Mouse (Mus musculus): Measurements from ENCODE around the gene Sppl3. TPM values are rescaled to one million over a fixed set of nuclear protein-coding genes. Genes with fewer than 3 reads are reported as not detected.
A peak's percentile ranks its signal among the peaks of the same experiment; 100 is the strongest.

The Sppl3 gene
- total RNA-seq, 2 experiments from 2014 or later: 19.6 to 20.3 TPM

- peak; percentile 80 for DNase-seq
These were observed 114.4 kb downstream of the Sppl3 start for GRCm38 (mm10) chr5:115125211-115125871.

DNA sequence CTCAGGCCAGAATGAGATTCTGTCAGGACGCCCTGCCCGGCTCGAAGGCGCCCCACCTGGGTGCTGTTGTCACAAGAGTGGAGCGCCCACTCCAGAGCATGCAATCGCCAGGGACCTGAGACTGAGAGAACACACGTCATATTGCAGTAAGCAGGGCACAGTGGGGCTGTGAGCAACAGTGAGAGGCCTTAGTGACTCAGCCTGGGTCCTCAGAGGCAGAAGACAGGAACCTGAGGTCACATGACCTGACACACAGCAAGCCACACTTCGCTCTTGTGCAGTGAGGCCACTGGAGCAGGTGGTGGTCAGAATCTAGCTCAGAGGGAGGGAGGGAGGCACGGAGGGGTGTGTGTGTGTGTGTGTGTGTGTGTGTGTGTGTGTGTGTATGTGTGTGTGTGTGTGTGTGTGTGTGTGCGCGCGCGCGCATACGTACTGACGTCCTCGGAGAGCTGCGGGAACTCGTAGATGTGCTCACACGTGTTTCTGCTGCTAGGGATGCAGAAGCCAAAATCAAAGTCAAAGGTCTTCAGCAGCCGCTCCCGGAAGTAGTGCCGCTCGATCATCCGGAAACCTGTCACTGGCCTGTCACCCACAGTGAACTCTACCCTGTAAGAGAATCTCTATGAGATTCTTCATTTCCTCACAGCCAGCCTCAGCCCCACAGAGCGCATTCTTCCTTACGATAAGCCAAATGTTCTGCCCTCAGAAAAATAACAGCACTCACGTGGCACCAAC lies 115.8 kb downstream of the Sppl3 start:
- no peak for DNase-seq

GRCm38 (mm10) chr5:115127421-115128179 lies 116.7 kb downstream of the Sppl3 start:
- DNase-seq: no peak

- no peak for DNase-seq
These were observed 118.4 kb downstream of the Sppl3 start for GRCm38 (mm10) chr5:115129328-115129727.

DNA sequence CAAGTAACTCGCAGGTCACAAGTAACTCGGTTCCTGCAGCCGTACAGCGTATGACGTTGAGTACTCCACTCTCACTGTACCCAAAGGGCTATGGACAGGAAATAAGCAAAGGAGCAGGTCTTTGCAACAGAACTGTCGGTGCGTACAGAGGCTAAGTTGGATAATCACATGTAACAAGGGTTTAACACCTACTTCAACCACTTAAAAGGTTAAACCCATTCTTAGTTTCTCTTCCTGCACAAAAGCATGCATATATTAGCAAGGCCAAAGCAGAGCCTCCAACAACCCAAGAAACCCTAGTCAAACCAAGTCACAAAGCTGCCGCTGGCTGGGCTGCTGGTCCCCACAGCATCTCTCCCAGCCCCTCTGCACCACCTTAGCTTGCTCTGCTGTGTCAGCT lies 121.5 kb downstream of the Sppl3 start:
- no peak for DNase-seq

DNA sequence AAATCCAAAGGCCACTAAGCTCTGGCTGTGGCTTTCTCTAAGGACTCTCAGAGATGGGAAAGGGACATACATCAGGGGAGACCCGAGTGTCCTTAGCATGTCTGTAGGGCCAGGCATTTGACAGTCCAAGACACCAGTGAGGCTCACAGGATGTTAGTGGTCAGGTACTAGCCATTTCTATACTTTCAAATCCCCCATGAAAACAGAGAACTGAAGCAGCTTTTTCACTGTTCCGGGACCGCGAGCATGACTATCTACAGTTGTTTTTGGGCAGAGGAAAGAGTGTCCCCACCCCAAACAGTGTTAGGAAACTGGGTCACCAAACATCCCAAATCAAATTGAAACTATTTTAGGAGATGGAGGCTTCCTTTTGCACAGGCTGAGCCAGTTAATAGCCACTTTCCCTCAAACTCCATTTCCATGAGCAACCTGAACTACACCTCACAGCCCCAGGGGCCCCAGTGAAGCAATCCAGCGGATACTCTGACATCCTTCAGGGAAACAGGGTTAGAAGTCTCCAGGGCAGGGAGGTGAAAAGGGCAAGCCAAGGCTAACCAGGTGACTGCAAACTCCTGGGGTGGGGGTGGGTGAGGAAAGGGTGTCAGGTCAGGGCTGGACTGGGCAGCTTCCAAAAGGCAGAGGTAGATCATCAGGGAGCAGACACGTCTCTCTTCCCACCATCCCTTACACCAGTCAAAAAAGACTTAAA lies 122.6 kb downstream of the Sppl3 start:
- DNase-seq: no peak

DNA sequence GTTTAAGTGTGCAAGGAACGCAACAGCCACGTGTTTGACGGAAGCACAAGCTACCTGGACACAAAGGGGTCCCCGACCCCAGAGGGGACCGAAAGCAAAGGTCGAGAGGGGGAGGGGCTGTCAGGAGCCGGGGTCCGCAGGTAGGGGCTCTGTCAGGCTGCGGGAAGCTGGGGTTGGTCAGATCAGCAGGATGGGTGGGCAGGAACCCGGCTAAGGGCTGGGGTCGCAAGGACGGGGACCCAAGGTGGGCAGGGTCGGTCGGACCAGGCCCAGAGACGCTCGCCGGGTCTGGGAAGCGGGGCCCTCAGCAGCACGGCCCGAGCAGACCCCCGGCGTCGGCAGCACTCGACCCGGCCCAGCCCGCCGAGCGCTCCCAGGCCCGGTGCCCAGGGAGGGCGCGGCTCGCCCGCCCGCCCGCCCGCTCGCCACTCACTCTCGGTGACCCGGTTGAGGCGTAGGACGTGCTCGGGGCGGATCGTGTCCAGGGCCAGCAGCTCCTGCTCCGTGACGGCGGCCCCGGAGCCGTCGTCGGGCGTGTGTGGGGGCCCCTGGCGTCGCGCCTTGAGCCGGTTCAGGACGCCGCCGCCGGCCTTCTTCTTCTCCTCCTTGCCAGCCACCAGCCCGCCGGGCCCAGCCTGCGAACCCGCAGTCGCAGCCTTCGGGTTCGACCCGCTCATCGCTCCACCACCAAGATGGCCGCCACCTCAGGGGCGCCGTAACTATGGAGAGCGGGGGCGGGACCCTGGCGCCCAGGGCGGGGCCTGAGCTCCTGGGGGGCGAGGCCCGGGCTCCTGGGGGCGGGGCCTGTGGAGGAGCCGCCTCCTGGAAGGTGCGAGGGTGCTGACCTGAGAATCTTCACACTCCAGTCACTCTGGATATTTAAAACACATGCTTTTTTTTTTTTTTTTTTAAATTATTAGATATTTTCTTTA lies 123.6 kb downstream of the Sppl3 start, which contains the start of gene Unc119b:
TSS of gene Unc119b (minus strand) at position 742 of the 932 bp plus-strand sequence.
- peak; percentile 88 for DNase-seq

GRCm38 (mm10) chr5:115139124-115139523 lies 128.2 kb downstream of the Sppl3 start:
- DNase-seq: no peak

GRCm38 (mm10) chr5:115140726-115141125 lies 129.8 kb downstream of the Sppl3 start:
- DNase-seq: no peak

DNA sequence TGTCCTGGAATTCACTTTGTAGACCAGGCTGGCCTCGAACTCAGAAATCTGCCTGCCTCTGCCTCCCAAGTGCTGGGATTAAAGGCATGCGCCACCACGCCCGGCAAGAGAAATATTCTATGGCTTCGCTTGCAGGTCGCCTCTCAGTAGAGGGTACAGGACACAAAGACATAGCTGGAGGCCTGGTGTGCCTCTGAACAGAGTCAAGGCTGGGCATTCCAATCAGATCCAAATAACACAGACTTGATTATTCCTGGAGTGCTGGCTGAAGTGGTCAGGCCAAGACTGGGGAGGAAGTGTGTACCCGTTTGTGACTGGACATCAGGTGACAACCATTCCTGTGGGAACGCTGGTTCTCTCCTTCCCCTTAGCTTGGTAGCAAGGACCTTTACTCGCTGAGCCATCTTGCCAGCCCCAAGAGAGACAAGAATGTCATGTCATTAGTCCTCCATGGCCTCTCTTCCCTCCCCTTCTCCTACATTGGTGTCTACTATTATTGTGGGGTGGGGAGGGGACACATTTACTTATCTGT lies 131.3 kb downstream of the Sppl3 start:
- DNase-seq: no peak

DNA sequence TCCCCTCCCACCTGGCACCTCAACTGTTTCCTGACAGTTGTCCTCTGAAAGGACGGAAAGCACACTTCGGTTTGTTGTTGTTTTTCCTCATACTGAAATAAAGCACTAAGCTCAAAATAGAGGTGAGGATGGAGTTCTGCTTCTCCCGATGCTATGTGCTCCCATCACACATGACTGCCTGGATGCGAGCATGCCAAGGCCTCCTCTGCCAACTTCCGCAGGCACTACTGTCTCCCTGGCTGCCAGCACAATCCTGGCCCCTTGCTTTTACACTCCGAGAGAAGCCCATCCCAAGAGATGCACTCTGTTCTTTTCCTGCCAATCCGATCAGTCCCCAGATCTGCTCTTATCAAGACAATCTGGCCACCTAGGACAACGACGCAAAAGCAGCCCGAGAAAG lies 132.6 kb downstream of the Sppl3 start:
- DNase-seq: peak; percentile 45

DNA sequence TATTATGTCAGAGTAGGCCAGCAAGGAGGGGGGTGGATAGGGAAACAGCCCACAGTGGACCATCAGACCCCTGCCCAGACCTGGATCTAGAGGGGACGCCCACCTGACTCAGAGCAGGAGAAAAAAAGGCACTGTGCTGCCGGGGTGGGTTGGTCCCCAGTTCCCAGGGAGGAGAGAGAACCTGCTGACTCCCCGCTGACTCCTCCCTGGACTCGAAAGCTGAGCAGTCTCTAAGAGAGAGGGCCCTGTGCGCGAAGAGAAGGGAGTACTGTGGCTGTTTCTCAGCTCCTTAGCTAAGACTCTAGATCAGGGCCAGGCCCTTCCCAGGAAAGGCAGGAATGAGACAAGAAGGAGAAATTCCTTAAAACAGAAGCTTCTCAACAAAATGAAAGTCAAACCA lies 133.5 kb downstream of the Sppl3 start:
- no peak for DNase-seq

DNA sequence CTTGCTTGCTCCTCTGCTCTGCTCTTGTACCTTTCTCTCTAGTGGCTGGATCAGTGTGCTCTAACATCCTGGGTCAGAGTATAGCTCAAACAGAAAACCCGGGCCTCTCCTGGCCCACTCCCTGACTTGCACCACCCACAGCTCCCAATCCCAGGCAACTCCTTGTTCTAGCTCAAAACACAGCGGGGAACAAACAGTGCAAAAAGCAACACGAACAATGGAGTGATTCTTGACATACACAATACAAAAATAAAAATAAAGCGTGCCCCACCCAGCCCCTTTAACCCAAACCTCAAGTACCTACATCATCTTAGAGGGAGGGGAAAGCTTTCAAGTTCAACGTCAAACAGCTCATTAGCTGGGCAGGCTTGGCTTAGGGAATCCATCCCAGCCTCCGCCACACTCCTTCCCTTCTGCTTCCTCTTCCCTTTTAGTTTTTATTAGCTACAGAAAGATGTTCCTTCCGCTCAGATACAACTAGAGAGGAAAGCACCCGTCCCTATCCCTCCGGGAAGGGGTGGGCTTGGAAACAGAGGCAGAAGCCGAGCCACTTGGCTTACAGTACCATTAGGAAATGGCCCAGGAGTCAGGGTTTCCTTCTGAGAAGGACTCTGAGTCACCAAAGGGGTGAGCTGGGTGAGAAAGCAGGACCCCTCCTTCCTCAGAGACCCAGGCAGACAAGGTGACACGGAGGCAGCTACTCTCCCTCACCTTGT lies 134.5 kb downstream of the Sppl3 start:
- DNase-seq: no peak

- DNase-seq: peak; percentile 59
These were observed 135.2 kb downstream of the Sppl3 start for GRCm38 (mm10) chr5:115145976-115146746.

- DNase-seq: peak; percentile 61
These were observed 135.8 kb downstream of the Sppl3 start for GRCm38 (mm10) chr5:115146747-115147130.

GRCm38 (mm10) chr5:115147388-115147787 lies 136.5 kb downstream of the Sppl3 start:
- no peak for DNase-seq

DNA sequence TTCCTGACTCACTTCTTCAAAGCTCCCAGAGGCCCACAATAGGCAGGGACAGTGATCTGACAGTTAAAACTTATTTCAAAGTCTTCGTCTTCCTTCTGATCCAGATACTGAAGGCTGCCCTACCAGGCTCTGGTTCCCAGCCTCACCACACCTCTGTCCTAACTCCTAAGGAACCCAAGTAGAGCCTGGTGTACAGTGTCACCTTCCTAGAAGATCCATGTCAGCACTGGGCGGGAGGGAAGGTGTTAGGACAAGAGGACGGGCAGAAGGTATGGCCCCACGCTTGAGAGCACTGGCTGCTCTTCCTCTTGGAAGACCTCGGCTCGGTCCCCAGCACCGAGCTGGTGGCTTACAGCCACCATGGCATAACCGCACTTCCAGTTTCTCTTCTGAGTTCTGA lies 137.4 kb downstream of the Sppl3 start:
- DNase-seq: no peak

All from gastrocnemius, postnatal 25 days (tissue).